Mouse (Mus musculus) adrenal gland, adult 8-10 months (tissue): ENCODE measurements at regions not wholly inside any gene's neighbourhood (a gene's known extent, or its start where the extent isn't known, plus 50 kb on each side); places are given as distances from the start of the nearest gene placed in this dataset.

Experiments used
- DNase-seq: peaks from one replicate; pipeline ENCODE4 v3.0.0; 2022

DNA sequence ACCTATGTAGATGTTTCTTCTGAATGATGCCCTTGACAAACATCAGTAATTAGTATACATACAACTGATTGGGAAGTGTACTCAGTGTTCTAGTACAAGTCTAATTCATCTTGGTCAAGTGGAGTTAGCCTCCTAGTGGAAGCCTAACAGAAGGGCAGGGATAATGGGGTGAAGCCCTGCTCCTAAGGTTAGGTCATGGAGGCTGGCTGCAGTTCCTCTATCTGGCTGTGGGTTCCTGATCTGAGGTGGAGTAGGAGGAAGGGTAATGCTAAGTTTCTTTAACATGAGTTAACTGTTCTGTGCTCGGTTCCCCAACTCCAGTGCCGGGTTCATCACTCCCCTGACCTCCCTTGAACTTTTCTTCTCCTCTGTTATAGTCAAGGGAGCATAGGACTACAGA is 281.1 kb upstream of the Tle3 start:
- no peak for DNase-seq

DNA sequence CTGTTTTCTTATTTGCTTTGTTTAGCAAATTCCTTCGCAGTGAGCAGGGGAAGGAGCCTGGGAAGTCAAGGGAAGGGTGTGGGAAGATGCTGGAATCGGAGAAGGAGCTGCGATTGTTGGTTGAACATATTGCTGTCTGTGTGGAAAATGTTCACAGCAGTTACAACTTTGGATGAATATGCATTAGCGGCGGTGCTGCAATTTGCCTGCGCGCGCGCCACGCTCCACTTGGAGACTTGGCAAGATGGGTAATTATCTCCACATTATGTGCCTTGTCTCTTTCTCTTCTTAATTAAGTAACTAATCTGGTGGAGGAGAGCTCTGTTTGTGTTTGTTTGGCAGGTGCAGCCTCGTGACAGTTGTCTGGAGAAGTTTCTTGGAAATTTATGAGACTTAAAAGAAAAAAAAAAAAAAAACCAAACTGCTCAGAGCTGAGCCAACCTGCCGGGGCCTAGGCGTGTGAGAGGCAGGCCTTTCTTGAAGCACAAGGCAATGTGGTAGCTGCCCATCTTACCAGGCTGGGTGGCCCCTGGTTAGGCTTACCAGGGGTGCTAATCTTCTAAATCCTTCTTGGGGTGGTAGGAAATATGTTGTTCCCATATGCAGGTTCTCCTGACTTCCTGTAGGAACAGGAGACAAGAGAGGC is 279.2 kb upstream of the Tle3 start:
- DNase-seq: no peak

DNA sequence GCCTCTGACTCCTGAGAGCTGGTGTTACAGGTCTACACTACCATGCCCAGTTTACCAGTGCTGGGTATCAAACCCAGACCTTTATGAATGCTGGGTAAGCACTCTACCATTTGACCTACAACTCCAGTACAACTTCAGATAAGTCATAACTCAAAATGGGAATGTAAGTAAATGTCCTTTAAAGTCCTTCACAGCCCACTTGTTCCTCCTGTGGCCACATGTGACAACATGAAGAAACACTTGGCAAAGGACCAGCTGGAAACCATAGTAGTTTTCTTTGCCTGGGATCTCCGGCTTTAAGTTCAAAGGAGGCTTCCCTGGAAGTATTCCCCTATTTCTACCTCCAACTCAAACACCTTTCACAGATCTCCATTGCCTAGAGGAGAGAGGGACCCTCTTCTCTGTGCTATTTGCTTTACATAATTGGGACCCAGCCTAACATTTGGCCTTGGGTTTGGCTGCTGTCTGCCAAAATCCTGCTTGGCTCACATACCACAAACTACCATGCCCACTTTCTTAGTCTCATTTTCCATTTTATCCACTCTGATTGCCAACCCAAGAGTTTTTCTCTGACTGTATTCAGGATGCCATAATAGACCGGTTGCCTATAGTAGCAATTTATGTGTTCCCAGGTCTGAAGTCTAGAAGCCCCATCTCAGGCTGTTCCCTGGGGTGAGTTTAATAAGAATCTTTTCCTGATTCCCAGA is 276.9 kb upstream of the Tle3 start:
- peak; percentile 7 for DNase-seq

DNA sequence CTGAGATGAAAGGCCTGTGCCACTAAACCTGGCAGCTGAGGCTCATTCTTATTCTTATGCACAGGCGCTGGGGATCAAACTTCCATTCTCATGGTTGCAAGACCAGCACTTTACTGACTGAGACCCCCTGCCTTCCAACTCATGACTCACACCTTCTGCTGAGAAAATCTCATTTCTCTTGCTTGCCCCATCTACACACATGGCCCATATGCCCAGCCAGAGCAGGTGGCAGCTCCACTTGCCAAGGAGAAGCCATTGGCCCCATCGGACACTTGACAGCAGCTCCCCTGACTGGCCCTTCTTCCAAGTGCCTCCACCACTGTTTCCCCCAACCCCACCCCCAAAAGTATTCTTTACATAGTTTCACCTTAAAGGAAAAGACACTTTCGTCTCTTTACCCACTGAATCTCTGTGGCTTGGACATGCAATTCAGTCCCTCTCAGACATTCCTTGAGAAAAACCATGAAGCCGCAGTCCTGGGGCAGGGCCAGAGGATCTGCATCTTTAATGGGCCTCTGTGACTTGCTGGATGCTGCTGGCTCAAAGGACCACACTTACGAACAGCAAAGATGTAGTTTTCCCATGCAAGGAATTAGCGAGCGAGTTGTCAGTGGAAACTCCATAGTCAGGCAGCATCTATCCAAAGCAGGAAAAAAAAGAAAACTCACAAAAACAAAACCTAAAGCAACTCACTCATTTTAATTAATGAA is 270.3 kb upstream of the Tle3 start:
- no peak for DNase-seq

DNA sequence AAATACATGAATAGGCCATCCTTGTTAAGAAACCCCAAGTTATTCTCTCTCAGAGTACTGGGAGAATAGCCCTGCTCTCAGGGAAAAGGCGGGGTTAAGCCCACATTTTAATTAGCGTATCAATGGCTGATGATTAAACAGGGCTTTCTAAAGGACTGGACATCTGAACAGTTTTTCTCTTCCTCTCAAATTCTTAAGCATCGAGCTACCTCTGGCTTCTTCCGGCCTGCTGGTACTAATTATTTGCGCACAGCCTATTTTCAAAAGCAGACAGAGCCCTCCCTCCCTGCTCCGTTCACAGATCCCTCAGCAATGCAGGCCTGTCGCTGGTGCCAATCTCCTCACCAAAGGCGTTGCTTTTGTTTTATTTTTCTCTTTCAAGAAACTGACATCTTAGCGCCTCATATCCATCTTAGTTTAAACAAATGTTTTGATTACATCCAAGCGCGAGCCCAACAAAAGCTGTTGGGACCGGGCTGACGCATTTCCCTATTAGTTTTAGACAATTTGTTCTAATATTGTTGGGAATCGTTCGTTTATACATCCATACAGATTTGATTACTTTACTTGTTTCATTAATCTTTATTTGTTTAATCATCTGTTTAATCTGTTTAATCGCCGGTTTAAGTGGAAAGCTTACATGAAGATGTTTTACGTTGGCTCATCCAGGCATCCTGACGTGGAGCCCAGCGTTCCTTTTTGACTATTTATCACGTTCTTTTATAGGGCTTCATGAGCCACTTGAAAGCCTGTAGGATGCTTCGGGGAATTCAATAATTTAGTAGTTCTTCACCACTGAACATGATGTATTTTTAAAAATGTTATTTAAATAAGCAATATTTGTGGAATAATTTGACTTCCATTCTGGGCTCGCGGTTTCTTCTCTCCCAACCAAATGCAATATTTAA is 269.5 kb upstream of the Tle3 start:
- no peak for DNase-seq

DNA sequence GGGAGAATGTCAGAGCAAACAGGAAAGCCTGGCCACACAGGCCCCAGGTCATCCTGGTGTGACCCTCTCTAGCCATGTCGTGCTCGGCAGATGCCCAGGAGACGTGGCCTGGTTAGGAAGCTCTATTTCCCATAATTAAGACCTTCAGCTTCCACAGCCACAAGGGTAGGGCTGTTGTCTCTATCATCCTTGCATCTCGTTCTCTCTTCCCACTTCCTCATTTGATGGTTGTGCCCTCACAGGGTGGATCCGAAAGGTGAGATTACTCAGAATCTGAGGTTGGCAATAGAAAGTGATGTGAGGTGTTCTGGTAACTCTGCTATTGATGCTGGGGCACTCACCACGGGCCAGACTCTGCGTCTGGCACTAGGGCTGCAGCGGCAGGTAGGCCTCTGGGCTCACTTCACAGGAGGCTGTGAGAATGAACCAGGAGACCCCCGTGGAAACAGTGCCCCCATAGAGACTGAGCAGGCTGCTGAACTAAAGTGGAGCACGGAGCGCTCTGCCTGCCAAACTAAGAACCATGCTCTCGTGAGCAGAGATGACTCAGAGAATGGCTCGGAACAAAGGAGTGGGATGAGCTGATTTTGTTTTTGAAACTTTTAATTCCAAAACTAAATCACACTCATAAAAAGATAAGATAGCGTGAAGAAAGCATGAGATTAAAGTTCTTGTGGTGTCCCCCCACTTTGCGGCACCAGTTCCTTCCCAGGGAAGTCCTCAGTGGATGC is 266.5 kb upstream of the Tle3 start:
- no peak for DNase-seq

DNA sequence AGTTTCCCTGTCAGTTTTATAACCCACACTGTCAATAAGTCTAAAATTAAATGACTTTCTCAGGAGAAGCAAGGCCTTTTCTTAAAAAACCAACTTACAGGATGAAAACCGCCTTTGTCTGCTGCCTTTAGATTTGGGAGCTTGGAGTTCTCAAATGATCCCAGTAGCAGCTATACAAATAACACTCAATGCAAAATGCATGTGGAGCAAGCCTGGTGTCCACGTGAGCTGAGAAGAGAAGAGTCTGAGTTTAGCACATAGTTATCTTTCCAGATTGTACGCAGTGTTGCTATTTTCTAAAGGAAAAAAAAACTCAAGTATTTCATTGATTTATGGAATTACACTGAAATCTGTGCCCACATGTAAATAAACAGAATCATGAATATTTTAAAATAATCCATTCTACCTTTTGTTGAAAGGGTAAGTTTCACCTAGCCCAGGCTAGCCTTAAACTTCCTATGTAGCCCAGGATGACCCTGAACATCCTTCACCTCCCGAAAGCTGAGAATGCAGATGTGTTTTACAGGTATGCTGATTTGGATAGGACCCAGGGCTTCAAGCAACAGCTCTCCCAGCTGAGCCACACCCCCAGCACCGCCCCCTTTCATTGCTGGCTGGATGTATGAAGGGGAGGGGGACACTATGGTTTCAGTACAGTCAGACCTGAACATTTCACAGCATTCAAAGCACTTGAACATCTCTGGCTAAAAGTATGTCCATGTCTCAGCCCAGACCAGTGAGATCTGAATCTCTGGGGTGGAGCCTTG is 262.5 kb upstream of the Tle3 start:
- no peak for DNase-seq

DNA sequence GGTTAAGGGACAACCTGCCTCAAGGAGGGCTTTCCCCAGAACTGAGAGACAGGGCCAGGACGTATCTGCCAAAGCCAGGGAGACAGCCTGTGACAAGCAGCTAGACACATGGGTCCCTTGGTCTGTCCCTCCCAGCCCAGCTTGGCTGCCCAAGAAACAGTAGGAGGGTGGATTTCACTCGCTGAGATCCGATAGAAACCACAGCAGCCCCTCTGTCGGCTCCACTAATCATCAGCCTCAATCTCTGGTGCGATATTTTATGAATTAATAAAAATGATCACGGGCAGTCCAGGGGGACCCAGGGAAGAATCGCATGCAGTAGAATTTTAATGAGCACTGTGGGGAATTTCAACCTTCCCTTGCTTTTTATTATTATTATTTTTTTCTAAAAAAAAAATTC is 261.0 kb upstream of the Tle3 start:
- no peak for DNase-seq

DNA sequence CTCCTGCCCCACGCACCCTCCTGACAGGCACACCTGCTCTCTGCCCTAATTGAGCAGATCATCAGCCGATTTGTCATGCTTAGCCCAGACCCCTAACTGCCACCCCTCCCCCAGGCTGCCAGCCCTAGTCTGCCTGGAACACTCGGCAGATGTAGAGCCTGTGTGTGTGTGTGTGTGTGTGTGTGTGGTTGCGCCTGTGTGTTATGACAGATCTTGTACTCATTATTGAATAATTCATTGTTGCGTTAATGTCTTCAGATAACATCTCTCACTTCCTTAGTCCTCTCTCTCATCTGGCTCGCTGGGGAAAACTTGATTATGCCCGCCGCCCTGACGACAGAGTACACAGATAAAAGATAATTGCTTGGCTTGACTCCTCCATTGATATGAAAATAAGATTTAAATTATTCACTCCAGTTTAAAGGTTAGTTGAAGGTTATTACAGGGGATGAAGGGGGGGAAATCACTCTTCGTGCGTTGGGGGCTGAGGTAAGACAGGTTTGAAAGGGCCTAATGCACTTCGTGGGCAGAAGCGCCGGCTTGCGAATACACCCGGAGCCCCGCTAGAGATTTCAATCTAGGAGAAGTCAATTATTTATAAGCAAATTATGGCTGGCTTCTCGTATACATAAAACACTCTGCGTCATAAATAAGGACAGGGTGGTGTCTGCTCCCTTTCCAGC is 260.3 kb upstream of the Tle3 start:
- no peak for DNase-seq

DNA sequence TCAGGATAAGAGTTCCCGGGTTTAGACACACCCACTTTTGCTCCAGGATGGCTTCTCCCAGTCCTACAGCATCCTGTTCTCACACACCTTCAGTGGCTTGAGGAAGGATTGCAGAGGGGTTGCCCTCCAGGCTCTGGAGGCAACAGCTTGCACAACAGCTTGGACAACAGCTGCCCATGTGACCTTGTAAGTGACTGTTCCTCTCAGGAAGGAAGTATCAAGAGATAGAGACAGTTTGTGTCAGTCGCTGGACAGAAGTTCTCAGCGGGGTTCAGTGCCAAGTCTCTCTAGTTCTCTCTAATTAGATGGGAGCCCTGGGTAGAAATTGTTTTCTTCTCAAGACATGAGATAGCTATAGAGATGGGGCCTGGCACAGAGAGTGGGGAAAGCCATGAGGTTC is 252.9 kb upstream of the Tle3 start:
- DNase-seq: peak; percentile 13

DNA sequence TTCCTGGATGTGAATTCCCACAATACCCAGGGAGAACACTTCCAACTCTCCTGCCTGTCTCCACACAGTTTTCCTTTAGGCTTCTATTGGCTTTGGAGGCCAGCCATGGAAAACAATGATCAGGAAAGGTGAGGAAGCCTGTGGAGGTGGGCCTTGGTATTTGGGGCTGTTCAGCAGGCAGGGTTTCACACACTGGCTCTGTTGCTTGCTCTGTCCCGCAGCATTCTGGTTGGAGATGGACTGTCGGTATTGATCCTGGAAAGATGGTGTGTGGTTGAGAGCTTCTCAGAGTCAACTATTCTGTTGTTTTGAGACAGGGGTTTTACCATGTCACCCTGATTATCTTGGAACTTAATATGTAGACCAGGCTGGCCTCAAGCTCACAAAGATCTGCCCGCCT is 251.6 kb upstream of the Tle3 start:
- no peak for DNase-seq

DNA sequence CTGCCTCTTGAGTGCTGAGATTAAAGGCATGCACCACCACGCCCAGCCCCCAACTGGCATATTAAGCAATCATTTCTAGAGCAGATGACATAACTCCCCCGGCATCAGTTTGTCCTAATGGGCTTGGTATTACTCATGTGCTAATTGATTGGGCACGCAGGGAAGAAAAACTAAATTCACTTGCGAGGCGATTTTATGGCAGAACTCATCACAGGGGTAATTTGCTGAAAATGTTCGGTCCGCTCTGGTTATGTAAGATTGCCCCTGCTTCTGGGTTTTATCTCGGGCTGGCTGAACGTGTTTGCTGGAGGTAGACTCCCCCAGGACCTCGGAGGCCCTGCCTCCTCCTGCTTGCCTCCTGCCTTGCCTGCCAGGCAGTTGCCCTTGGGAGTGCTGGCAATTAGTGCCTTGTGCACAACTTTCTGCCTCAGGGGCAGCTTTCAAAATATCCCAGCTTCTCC is 251.2 kb upstream of the Tle3 start:
- peak; percentile 21 for DNase-seq

DNA sequence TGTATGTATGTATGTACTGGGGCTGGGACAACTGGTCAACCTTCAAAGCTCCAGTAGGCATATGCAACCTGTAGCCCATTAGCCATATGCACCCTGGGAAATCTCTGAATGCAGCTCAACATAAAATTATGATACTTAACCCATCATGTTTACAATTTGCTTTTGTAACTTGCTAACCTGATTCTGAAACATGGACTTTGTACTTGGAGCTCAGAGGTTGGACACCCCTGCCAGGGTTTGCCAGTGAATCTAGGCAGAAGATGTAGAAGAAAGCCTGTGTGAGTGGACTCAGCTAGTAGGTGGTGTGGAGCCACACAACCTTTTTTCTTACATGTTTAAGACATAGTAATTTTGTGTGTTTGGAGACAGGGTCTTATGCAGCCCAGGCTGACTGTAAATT is 248.7 kb upstream of the Tle3 start:
- DNase-seq: no peak

DNA sequence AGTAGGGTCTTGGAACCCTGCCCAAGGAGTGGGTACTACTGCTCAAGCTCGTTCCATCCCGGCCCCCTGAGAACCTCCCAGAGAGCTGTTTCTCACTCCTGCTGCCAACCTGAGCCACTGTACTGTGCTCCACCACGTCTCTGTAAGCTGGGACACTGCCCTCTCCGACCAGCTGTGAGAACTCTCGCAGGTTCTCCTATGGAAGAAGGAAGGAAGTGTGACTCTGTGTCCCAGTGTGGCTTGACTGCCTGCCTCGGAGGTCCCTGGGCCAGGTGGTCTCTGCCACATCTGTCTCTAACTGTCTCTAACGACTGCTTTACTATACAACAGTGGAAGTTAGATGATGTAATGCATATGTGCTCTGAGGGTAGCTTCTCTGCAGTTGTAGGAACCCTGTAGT is 246.4 kb upstream of the Tle3 start:
- DNase-seq: no peak

DNA sequence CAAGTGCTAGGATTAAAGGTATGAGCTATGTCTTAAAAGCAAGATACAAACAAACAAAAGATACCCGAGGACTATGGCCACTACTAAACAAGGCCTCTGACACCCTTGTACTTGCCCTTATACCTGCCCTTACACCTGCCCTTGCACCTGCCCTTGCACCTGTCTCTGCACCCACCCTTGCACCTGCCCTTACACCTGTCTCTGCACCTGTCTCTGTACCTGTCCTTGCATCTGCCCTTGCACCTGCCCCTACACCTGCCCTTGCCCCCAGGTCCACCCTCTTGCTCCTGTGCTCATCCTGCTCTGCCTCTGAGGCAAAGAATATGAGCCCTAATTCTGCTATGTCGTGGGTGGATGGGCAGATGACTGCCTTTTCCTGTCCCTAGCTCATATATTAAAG is 244.1 kb upstream of the Tle3 start:
- DNase-seq: no peak

DNA sequence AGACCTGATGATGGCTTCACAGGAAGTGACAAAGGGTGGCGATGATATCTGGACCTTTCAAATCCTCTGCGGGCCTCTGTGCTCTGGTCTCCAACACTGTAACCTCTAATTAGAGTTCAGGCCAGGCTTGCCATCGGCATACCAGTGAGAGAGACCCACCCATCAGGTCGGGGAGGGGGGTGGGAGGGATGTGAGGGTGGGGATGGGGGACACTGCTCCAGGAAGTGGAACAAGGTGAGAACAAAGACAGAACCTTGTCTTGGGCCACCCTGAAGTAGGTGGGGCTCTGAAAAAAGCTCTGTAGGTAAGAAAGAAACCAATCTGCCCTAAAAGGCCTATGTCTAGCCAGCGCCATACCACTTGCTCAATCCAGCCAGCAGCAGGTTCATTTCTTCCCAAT is 243.0 kb upstream of the Tle3 start:
- no peak for DNase-seq

DNA sequence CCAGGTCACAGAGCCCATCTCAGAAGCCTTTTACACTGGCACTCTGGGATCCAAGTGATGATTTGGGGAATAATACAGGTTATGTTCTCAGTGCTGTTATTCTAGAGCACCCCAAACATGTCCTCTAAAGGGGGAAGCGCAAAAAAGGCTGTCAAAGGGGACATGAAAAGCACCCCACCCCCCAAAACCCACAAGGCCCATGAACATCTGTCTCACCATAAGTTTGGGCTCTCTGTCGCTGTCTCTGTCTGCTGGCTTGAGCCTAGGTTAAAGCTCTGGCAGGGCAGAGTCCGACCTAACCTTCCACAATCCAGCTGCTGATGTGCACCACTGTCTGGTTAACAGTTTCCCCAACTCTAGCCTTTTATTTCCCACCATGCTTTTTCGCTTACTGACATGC is 241.3 kb upstream of the Tle3 start:
- DNase-seq: no peak

DNA sequence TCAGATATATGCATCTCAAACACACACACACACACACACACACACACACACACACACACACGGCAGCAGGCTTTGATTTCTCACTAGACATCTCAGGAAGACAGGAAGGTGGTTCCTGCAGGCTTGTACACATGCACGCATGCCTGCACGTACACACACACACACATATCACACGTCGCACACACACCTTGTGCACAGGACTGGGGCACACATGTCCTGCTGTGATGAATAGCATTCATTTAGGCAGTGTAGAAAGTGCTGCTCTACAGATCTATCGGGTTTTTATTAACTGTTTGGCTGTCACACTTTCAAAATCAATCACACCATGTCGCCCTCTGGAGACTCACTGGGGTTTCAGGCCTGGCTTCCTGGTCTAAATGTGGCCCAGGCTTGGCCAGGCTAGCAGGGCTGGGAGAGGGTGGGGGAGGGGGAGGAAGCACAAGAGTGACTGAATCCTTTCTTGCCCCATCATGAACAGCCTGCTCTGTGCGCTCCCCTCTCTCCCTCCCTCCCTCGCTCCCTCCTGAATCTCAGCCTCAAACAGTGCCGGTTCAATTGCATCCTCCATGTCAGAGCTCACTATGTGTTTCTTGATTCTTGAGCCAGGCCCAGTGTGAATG is 236.8 kb upstream of the Tle3 start:
- DNase-seq: no peak

DNA sequence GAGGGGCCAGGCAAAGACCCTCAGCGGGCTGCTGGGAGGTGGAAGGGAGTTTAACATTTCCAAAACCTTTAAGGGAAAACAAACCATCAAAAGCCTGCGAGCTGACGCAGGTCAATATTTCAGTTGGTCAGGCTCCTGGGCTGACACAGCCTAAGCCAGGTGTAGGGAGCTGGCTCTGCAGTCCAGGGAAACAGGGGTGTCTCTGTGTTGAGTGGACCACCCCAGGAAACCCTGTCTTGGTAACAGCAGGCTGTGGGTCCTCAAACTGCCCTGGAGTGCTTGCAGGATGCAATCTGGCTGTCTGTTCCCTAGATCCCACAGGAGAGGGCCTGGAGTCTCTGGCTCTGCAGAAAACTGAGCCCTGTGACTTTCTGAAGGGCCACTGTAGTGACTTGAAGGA is 236.2 kb upstream of the Tle3 start:
- DNase-seq: no peak

DNA sequence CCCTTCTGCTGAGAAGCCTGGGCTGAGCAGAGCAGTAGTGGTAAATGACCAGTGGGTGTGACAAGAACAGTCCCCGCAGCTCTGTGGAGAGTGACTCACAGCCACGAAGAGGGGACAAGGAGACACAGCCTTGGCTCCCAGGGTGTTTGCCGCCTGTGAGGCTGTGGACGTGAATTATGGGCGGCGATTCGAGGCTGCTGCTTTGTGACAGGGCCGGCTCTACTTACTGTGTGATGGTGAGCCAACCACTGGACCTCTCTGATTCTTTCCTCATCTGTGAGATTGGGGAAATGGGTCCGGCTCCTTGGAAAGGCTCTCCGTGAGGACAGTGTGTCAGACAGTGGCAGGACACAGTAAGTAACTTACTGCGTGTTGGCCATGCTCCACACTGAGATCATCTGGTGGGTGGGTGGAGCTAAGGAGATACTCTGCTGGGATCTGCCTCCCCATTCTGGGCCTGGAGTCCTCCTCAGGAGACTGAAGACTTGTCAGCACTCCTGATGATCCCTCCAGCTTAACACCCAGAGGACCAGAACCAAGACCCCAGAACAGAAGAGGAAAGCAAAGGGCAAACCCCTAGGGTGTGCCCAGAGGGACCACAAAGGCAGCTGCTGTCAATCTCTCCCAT is 233.3 kb upstream of the Tle3 start:
- DNase-seq: peak; percentile 31
